Mouse (Mus musculus): Measurements from ENCODE around the gene Ubald1. TPM values are rescaled to one million over a fixed set of nuclear protein-coding genes. Genes with fewer than 3 reads are reported as not detected.

Gene Ubald1
- total and polyA plus RNA-seq, 3 experiments, result 9.6 to 53.7 (median 11.6) TPM

- Histone ChIP-seq H3K27me3 (replicated peaks) (no peaks in the 10 kb centered on the region), H3K9ac (ENCODE audit: insufficient read depth, low read depth) (no peak overlapping the region), H3K4me1 (ENCODE audit: control insufficient read depth in 1 of 2, insufficient read depth in 2 of 2) (peaks cover 11 to 22% of the 10 kb centered on the region in 2 experiments), H3K4me2 (ENCODE audit: insufficient read depth, low read depth, poor library complexity, severe bottlenecking) (no peak overlapping the region), H3K9me3 (replicated peaks; ENCODE audit: low read length) (no peaks in the 10 kb centered on the region), H3K79me2 (replicated peaks; ENCODE audit: control insufficient read depth, extremely low read depth, insufficient read depth, poor library complexity, severe bottlenecking) (no peaks in the 10 kb centered on the region), H3K27ac (ENCODE audit: insufficient read depth, low read depth) (no peak overlapping the region), H3K4me3 (replicated peaks in 1 of 3; ENCODE audit: low read depth in 2 of 3, low read length in 2 of 3, poor library complexity in 1 of 3) (no peak overlapping the region), H3K36me3 (replicated peaks in 1 of 2; ENCODE audit: control insufficient read depth in 1 of 2, insufficient read depth in 1 of 2, low read length in 1 of 2) (no peaks in the 10 kb centered on the region)
- TF ChIP-seq PAX5 (IDR thresholded peaks at IDR 0.05; ENCODE audit: low read length), result no peak
- TF ChIP-seq E2F4 (IDR thresholded peaks at IDR 0.05; ENCODE audit: insufficient replicate concordance, low read depth, low read length), result no peak
- TF ChIP-seq JUND (conservative IDR thresholded peaks at IDR 0.05; ENCODE audit: low read depth, low read length), result no peak
- no peak for TF ChIP-seq HCFC1 (IDR thresholded peaks at IDR 0.05; ENCODE audit: low read depth, low read length)
- no peak for TF ChIP-seq SIN3A (IDR thresholded peaks at IDR 0.05; ENCODE audit: low read length)
- no peak for TF ChIP-seq CTCF (conservative IDR thresholded peaks at IDR 0.05 in 1 of 2, IDR thresholded peaks at IDR 0.05 in 1 of 2; ENCODE audit: low read depth in 2 of 2, low read length in 2 of 2)
- no peak for TF ChIP-seq CHD2 (IDR thresholded peaks at IDR 0.05; ENCODE audit: low read length)
- no peak for TF ChIP-seq MEF2A (IDR thresholded peaks at IDR 0.05; ENCODE audit: borderline replicate concordance, low read depth, low read length)
- no peak for TF ChIP-seq UBTF (IDR thresholded peaks at IDR 0.05; ENCODE audit: low read depth, low read length)
- TF ChIP-seq ZMIZ1 (IDR thresholded peaks at IDR 0.05; ENCODE audit: low read depth, low read length), result no peak
- TF ChIP-seq ZKSCAN1 (IDR thresholded peaks at IDR 0.05; ENCODE audit: borderline replicate concordance, low read depth, low read length), result no peak
- TF ChIP-seq SMC3 (IDR thresholded peaks at IDR 0.05; ENCODE audit: low read depth, low read length), result no peak
- TF ChIP-seq CHD1 (IDR thresholded peaks at IDR 0.05; ENCODE audit: low read depth, low read length), result no peak
- TF ChIP-seq MAFK (IDR thresholded peaks at IDR 0.05; ENCODE audit: insufficient replicate concordance, low read length), result no peak
- dilution Hi-C loops (cut with MboI; ENCODE audit: extremely low pct_ligation_motif_present, extremely low pct_unique_long_range_greater_than_20kb, low sequenced_read_pairs), result no loop called here
- DNase-seq (ENCODE audit: extremely low read depth), result no peak
- in situ Hi-C loops (cut with MboI; ENCODE audit: low pct_ligation_motif_present, low pct_unique_long_range_greater_than_20kb, low sequenced_read_pairs), result no loop called here
Observed at GRCm38 (mm10) chr16:4903491-4904102, 23.5 kb upstream of the Ubald1 start.

GRCm38 (mm10) chr16:4902390-4902789, 22.3 kb upstream of the Ubald1 start:
- Histone ChIP-seq H3K4me2 (ENCODE audit: insufficient read depth, low read depth, poor library complexity, severe bottlenecking) (no peak overlapping the region), H3K9ac (ENCODE audit: insufficient read depth, low read depth) (no peak overlapping the region), H3K27me3 (replicated peaks) (no peaks in the 10 kb centered on the region), H3K79me2 (replicated peaks; ENCODE audit: control insufficient read depth, extremely low read depth, insufficient read depth, poor library complexity, severe bottlenecking) (no peaks in the 10 kb centered on the region), H3K9me3 (replicated peaks; ENCODE audit: low read length) (no peaks in the 10 kb centered on the region), H3K4me3 (replicated peaks in 1 of 3; ENCODE audit: low read depth in 2 of 3, low read length in 2 of 3, poor library complexity in 1 of 3) (no peak overlapping the region), H3K4me1 (ENCODE audit: control insufficient read depth in 1 of 2, insufficient read depth in 2 of 2) (peaks cover 6 to 19% of the 10 kb centered on the region in 2 experiments), H3K27ac (ENCODE audit: insufficient read depth, low read depth) (no peak overlapping the region), H3K36me3 (replicated peaks in 1 of 2; ENCODE audit: control insufficient read depth in 1 of 2, insufficient read depth in 1 of 2, low read length in 1 of 2) (no peaks in the 10 kb centered on the region)
- no peak for DNase-seq (ENCODE audit: extremely low read depth)
- in situ Hi-C loops (cut with MboI; ENCODE audit: low pct_ligation_motif_present, low pct_unique_long_range_greater_than_20kb, low sequenced_read_pairs) (no loop called here), dilution Hi-C loops (cut with MboI; ENCODE audit: extremely low pct_ligation_motif_present, extremely low pct_unique_long_range_greater_than_20kb, low sequenced_read_pairs) (no loop called here)
- TF ChIP-seq POLR2AphosphoS2 (IDR thresholded peaks at IDR 0.05; ENCODE audit: low read depth, low read length) (no peak), HCFC1 (IDR thresholded peaks at IDR 0.05; ENCODE audit: low read depth, low read length) (no peak), KAT2A (IDR thresholded peaks at IDR 0.05; ENCODE audit: insufficient replicate concordance, low read length) (no peak), E2F4 (IDR thresholded peaks at IDR 0.05; ENCODE audit: insufficient replicate concordance, low read depth, low read length) (no peak), MAX (IDR thresholded peaks at IDR 0.05; ENCODE audit: low read length) (no peak), ZNF384 (IDR thresholded peaks at IDR 0.05; ENCODE audit: low read depth, low read length) (no peak), ZC3H11A (IDR thresholded peaks at IDR 0.05; ENCODE audit: low read depth, low read length) (no peak)
